Mouse (Mus musculus) heart, postnatal 14 days (tissue): ENCODE measurements around the gene Ccsap. TPM values are rescaled to one million over a fixed set of nuclear protein-coding genes. Genes with fewer than 3 reads are reported as not detected.
"Not testable (repeated sequence)": the region's sequence is repeated elsewhere in the genome, so short reads cannot be mapped to it uniquely, and the experiment has no call there.

Experiments used
- DNase-seq, 2 experiments: peaks; one replicate each; pipeline ENCODE4 v3.0.0; 2021 to 2022
- intact Hi-C: fragments of 180-260 bp; cut with DNase I; formaldehyde crosslinking; loops from one replicate; pipeline ENCODE4 v1.15.1; 2025
- total RNA-seq, 2 experiments: library from RNA; stranded (reverse); gene quantifications; 2 replicates each; pipeline ENCODE4 v1.2.3; 2021

Ccsap gene
- total RNA-seq, 2 experiments from 2014 or later = 1.7 to 2.2 TPM

DNA sequence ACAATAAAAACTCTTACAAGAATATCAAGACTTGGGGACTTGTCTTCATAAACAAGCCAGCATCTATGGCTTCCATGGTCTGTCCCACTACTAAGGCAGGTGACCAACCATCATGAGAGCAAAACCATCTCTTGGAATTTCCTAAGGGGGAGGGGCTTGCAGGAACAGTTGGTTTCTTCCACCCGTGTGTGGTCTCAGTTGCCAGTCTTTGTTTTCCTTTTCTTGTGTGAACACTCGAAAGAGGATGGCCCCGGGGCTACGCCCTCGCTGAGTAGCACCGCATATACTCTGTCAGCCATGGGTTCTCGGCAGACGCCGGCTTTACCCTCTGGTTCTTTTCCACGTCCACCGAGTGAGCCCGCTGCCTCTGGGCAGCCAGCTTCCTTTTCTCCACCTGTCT lies 17.9 kb downstream of the Ccsap start:
- DNase-seq = no peak
- intact Hi-C loops = no loop called here

DNA sequence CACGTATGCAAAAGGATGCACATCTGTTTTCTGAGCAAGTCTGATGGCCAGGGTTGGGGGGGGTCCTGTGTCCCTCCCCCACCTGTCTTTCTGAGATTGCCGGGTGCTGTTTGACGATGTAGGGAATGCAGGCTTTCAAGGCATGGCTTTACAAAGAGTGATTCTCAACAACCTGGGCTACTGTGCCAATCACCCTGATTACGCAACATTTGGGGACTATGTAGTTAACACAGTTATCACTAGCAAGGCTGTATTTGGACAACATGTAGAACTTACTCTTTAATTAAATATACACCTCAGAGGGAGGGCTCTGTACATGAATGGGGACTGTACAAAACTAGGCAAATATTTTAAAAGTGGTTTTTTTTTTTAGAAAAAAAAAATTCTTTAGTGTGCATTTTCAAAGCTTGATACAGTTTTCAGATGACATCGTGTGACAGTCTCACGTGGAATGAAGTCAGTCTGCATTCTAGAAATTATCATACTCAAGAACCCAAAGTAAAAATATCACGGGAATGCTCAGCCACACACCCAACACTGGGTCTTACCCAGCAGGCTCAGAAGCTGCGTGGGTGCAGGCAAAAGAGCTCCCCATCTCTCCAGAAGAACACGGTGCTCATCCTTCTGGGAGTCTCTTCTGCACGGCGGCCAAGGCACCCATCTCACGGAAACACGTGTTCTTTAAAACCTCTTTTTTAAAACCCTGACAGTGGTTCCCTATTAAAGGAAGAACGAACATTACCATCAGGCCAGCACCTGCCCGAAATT lies 19.2 kb downstream of the Ccsap start:
- intact Hi-C loops = no loop called here
- DNase-seq = no peak

DNA sequence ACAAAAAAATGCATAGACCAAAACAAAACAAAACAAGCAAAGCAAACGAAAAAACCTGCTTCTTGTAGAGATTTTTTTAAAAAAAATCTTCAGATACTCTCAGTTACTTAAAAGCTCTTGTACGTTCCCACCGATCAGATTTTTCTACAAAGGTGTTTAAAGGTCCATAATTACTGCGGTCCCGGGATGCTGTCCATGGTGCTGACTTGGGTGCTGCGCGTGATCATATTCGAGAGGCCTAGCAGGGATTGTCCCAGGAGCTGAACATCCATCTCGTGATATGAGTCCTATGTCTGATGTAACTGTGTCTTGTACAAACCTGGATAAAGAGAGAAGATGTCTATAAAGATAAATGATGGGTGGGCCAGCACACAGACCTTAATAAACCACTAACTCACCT lies 21.5 kb downstream of the Ccsap start:
- intact Hi-C loops = no loop called here
- DNase-seq = peak; percentile 9 to 39

DNA sequence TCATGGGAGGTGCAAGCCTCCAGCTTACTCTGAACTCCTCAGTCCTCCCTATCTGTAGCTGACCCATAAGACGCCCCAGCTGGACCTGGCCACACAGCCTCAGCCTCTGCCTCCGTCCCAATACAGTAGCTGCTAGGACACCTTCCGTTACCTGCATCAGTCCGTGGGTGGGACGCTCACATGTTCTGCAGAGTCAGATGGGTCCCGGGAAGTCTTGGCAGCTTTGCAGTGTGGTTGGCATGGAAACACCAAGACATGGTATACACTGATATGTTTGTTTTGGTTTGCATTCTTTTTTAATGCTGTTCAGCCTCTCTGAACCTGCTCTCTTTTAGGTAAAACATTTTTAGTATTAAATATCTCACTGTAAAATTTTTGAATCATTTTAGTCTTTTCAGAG lies 23.7 kb downstream of the Ccsap start:
- intact Hi-C loops = no loop called here
- no peak for DNase-seq

DNA sequence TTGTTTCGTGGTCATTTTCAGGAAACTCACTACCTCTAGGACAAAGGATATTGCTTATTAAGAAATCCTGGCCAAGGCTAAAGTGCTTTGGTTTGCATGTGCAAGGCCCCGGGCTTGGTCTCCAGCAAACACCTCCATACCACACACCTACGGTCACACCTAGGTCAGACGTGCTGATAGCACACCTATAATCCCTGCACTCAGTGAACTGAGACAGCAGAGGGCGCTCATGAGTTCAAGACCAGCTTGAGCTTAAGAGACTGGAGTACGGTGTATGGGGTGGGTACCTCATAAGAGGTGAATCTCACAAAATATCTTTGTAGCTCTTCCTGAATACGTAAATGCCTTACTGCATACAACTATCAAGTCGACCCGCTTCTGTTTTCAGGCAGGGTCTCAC lies 24.6 kb downstream of the Ccsap start:
- peak; percentile 57 to 62 for DNase-seq
- intact Hi-C loops = loop anchor here (2.0 kb wide), 1 partner anchor 23 kb away; no protein-coding TSS in a partner anchor

DNA sequence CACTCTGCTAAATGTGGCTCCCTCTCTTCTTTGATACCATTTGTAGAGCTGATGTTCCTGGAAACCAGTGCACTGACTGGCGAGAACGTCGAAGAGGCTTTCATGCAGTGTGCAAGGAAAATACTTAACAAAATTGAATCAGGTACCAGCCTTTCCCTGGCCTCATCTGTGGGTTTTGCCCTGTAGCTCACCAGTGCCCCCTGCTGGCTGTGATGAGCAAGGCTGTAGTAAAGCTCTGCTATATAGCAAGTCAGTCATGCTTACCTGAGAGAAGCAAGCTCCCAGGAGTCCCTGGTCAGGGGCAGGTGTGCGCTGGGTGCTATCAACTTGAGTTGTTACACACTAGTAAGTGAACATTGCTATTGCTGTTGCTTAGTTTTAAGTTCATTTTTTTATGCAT lies 27.3 kb downstream of the Ccsap start:
- DNase-seq = peak; percentile 54 to 64
- intact Hi-C loops = loop anchor here (1.0 kb wide), 1 partner anchor 42 kb away; no protein-coding TSS in a partner anchor

DNA sequence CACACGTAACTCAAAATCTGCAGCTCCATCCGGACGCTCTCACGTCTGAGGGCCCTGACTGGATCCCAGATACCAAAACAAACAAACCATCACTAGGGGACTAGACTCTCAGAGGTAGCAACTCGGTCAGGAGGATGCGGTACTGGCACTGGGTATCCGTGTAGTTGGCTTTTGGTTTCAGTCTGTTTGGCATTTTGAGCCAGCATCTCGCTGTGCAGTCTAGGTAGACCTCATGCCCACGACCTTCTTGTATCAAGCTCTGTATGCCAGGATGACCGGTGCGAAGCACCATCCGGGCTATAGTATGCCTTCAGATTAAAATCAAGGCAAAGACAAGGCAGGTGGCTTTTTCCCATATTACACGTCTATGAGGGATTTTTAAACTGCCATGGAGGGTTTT lies 32.5 kb downstream of the Ccsap start:
- intact Hi-C loops = no loop called here

DNA sequence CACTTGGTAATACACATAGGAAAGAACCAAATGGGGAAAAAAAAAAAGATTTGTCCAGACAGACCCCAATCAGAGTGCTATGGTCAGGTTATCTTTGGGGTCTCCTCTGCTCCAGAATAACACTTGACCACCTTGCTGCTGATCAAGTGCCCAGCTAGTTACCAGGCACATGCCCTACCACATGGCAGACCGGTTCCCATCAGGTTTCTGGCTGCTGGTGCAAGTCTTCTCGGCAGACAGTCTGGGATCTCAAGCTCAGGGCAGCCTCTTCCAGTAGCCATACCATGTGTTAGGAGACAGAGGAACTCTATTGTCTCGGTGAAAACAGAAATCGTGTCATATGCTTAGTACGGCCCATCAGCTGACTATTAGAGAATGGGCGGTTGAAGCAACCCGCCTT lies 33.3 kb downstream of the Ccsap start:
- intact Hi-C loops = no loop called here
- DNase-seq = no peak

More for the DNA sequence above, 32.5 kb downstream of the Ccsap start:
- no peak for DNase-seq

DNA sequence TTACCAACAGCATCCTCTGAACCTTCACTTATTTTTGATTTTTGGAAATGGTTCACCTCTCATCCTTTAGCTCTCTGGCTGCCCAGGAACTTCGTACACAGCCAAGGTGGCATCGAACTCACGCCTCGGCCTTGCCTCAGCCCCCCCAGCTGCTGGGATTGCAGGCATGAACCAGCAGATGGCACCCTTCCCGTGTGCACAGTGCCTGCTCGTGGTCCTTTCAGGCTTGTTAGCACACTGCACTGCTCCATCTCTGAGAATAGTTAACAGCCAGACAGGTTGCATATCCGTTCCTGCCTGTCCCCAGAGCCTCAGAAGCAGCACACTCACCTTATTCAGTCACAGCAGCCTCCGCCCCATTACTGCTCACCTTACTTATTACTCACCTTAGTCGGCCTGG lies 34.0 kb downstream of the Ccsap start:
- intact Hi-C loops = no loop called here
- no peak for DNase-seq

DNA sequence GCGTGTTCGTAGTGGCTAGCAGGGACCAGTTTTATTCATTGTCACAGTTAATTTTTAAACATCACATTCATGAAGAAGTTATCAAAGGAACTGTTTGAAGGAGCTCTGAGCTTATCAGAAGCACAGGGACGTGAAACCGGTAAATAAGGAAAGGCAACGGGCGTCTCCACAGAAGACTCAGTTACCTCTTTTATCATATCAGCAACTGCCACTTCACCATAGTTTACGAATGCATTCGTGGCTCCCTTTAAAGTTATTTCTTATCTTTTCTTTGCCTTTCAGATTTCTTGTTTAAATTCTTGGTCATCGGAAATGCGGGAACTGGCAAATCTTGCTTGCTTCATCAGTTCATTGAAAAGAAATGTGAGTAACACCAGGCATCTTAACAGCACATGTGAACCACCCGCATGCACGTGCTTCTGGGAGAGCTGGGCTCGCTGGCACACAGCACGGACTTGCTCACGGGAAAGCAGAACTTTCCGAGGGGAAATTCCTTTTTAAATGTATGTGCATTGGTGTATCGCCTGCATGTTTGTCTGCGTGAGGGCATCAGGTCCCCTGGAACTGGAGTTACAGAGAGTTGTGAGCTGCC lies 36.4 kb downstream of the Ccsap start:
- intact Hi-C loops = no loop called here
- DNase-seq = no peak

DNA sequence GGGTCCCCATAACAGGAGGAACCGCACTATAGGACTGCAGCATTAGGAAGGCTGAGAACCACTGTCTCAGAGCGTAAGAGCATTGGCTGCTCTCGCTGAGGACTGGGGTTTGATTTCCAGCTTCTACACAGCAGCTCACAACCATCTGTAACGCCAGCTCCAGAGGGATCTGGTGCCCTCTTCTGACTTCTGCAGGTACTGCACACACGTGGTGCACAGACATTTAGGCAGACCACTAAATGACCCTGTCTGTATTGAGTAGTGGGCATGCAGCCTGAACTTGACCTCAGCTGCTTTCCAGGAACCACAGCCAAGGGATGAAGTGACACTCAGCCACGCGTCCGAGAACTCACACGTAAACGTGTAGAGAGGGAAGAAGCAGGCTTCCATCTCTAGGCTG lies 36.9 kb downstream of the Ccsap start:
- intact Hi-C loops = no loop called here
- DNase-seq = no peak

DNA sequence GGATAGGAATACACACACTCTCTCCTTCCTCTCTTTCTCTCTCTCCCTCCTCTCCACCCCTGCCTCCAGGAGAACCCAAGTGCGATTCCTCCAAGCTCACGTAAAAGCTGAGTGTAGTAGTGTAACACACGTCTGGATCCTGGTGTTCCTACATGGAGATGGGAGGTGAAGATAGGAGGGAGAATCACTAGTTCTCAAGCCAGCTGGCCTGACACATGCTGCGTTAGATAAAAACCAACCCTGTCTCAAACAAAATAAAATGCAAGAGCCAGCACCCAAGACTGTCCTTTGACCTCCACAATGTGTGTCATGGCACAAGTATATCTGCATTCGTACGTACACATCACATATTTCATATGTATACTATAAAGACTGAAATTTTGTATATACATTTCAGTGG lies 39.2 kb downstream of the Ccsap start:
- intact Hi-C loops = no loop called here
- no peak for DNase-seq

DNA sequence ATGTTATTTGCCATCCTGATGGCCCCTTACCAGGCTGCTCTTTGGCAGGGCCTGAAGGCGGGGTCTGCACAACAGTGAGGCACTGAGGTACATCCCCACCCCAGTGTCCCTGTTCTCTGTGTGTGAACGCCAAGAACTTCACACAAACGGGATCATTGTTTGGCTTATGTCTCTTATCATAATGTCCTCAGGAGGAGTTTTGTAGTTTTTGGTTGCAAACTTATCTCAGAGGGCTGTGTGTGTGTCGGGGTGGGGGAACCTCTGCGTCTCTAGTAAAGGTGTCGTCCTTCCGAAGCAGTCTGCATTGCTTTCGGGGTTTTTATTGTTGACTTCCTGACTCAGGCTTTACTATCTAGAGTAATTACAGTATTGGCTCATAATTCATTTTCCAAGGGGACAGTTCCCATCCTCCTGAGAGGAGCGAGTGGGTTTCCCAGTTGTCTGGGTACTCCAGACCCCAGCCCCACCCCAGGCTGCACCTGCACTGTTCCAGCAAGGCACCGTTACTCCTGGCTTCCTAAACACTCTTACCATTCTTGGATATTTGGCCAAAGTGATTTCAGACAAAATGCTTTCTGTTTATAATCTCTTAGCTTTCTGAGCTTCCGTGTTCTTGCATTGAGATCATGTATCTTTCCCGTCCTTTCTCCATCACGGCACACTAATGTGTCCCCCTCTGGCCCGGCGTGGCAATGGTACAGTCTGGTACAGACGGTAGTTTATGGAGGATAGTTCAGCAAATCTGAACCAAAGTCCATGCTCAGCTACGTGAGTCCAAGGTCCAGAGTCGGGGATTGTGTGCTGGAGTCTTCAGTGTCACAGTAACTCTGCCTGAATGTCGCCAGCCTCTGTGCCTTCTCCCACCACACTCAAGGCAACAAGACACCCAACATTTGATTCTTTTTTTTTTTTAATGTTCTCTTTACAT lies 40.1 kb downstream of the Ccsap start:
- intact Hi-C loops = no loop called here
- DNase-seq = no peak

DNA sequence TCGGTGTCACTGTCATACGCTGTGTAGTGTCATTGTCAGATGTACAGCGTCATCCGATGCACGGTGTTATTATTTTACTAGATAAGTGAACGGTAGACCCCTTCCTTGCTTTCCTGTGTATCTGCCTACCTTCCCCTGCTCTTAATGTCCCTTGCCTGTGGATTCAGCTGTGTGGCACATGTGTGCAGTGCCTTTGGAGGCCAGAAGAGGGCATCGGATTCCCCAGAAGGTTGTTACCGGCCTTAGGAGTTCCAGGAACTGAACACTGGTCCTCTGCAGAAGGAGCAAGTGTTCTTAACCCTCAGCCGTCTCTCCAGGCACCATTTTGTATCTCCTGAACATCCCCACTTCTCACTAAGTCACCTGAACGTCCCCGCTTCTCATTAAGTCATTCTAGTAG lies 42.3 kb downstream of the Ccsap start:
- intact Hi-C loops = no loop called here

DNA sequence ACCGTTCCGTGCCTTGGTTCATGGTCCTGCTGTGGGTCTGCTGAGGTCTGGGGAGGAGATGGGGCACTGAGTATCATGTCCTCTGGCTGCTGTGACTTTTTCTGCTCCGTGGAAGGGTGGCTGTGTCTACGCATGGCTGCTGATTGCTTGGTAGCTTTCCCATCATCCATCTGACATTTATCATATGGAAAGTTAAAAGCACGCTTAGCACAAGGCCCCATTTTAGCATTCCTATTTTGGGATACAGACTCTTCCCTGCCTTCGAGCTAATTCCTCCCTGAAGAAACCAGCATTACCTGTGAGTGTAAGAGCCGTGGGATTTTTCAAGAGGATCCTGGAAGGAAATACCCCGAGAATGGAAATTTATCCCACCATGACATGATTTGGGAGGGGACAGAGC lies 43.1 kb downstream of the Ccsap start:
- intact Hi-C loops = no loop called here
- DNase-seq = no peak

More for the DNA sequence above, 42.3 kb downstream of the Ccsap start:
- no peak for DNase-seq

DNA sequence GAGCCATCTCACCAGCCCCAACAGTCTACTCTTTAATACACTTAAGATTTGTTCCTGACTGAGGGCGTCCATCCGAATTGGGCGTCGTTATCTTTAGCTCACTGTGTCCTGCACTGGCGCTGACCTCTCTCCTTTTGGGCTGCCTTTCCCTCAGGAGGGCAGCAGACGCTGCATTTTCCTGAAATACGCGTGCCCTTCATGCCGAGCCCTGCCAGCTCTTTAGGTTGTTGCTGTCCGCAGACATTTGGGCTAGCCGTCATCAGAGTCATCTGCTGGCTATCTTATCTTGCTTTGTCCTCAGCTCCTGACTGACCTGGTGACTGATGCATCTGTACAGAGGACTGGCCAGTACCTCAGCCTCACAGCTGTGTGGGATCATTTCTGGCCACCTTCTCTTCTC lies 44.7 kb downstream of the Ccsap start:
- DNase-seq = no peak
- intact Hi-C loops = no loop called here

DNA sequence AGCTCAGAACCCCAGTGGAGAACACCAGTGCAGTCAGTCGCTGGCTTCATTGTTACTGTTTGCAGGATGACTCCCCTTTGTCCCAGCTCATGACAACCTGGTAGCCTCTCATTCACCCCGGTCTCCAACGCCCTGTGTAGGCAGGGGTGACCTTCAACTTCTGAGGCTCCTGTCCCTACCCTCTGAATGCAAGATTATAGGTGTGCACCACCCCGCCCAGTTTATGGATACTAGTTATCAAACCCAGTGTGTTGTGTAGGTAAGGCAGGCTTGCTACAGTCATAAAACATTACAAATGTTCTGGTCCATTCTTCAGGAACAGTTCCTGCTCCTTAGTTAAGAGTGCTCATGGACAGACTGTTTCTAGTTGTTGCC lies 46.1 kb downstream of the Ccsap start:
- intact Hi-C loops = no loop called here
- DNase-seq = no peak

DNA sequence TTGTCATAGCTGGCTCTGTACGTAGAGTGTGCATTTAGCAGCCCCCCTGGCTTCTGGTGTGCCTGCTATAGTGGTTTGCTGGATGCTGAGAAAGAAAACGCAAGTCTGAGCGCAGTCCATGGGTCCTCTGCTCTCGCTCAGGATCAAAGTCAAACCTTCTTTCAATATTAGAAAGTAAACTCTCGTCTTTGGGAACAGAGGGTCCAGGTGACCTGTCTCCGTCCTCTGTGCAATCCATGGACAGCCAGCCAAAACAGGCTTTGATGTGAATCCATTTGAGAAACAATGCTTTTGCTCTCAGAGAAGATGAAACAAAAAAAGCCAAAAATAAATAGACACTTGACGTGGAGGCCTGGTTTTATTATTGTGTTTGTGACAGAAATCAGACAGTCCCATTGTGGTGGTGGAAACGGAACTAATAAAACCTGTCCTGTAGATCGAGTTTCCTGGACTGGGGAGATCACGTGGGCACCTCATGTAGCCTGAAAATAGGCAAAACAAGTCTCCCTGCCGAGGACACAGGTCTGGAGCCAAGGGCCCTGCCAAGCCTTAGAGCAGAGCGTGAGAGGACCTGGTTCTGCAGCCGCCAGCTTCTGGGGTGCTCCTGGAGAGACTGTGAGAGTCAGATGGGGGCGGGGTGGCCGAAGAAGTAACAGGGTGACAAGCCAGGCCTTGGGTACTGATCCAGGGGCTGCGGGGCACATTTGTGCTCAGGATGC lies 46.7 kb downstream of the Ccsap start:
- no peak for DNase-seq
- intact Hi-C loops = no loop called here

DNA sequence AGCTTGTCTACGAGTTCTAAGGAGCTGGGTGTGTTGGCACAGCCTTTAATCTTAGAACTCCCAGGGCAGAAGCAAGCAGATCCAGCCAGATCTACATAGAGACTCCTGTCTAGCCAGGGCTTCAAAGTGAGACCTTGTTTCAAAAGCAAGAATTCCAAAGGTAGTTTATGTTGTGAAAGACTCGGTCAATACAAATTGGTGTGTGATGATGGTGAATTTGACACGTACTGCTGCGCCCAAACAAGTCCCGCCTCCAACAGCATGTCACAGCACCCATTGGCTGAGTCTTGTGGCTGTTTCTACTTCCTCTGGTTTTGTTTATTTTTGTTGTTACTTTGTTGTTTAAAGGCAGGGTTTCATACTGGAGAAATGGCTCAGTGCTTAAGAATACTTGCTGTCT lies 47.8 kb downstream of the Ccsap start:
- intact Hi-C loops = no loop called here

DNA sequence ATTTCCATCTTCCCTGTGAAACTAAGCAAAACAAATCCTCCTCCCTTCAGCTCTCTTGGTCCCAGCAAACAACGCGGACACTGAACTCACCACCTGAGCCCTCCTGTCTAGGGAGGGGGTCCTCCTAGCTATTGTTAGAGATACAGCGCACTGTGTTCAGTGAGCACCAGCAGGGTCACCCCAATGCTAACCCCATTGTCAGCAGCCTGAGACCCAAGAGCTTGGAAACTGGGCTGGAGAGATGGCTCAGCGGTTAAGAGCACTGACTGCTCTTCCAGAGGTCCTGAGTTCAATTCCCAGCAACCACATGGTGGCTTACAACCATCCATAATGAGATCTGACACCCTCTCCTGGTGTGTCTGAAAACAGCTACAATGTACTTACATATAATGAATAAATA lies 50.7 kb downstream of the Ccsap start:
- intact Hi-C loops, DNase-seq: not testable (repeated sequence)

More for the DNA sequence above, 47.8 kb downstream of the Ccsap start:
- no peak for DNase-seq

DNA sequence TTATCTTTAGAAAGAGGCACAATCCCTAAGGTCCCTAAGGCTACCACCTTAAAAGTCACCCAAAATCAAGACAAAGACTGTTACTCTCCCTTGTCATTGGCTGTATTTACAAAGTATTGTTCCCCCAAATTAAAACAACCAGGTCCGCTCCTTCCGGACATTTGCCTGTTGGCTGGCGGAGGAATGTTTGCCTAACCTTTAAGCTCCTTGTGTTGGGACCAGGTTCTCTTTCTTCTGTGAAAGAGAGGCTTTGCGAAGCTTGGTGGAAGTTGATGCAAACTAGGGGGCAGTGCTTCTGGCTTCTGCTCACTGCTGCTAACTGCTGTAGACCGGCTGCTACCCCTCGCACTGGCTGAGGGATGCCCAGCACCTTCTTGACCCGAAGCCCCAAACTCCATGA lies 51.3 kb downstream of the Ccsap start:
- DNase-seq = no peak
- intact Hi-C loops = no loop called here
